Mouse (Mus musculus): ENCODE measurements around the gene Pkd1l2. TPM values are rescaled to one million over a fixed set of nuclear protein-coding genes. Genes with fewer than 3 reads are reported as not detected.
A peak's percentile ranks its signal among the peaks of the same experiment; 100 is the strongest.

Pkd1l2 gene
- polyA plus RNA-seq, 1 experiment, result not detected

- H3K4me3 ChIP-seq (ENCODE audit: insufficient read depth, low read depth, low read length), result no peak overlapping the region
- no peak overlapping the region for H3K27ac ChIP-seq (ENCODE audit: insufficient read depth, low read depth, low read length)
- peaks cover 2% of the 10 kb centered on the region; the same call in 1 of the 2 replicates for H3K4me1 ChIP-seq (ENCODE audit: control insufficient read depth, insufficient read depth, low read length)
- 41% methylated on average over 6 of the region's 6 CpGs for WGBS
- no peak for TF ChIP-seq POLR2A (IDR thresholded peaks at IDR 0.05; ENCODE audit: insufficient read depth, low read depth, low read length)
- TF ChIP-seq CTCF (IDR thresholded peaks at IDR 0.05; ENCODE audit: insufficient read depth, low read depth, low read length), result no peak
These were observed 32.8 kb upstream of the Pkd1l2 start for GRCm38 (mm10) chr8:117115094-117115493.

- 77% methylated on average over 8 of the region's 8 CpGs for WGBS
- TF ChIP-seq CTCF (IDR thresholded peaks at IDR 0.05; ENCODE audit: insufficient read depth, low read depth, low read length), result no peak
- TF ChIP-seq POLR2A (IDR thresholded peaks at IDR 0.05; ENCODE audit: insufficient read depth, low read depth, low read length), result no peak
- Histone ChIP-seq H3K4me3 (ENCODE audit: insufficient read depth, low read depth, low read length) (no peak overlapping the region), H3K27ac (ENCODE audit: insufficient read depth, low read depth, low read length) (no peak overlapping the region), H3K4me1 (ENCODE audit: control insufficient read depth, insufficient read depth, low read length) (peaks cover 2% of the 10 kb centered on the region; the same call in 1 of the 2 replicates)
These were observed 30.0 kb upstream of the Pkd1l2 start for GRCm38 (mm10) chr8:117112261-117112660.

GRCm38 (mm10) chr8:117111641-117112040, 29.4 kb upstream of the Pkd1l2 start:
- 83% methylated on average over 3 of the region's 3 CpGs for WGBS
- Histone ChIP-seq H3K4me1 (ENCODE audit: control insufficient read depth, insufficient read depth, low read length) (peaks cover 2% of the 10 kb centered on the region; the same call in 1 of the 2 replicates), H3K4me3 (ENCODE audit: insufficient read depth, low read depth, low read length) (no peak overlapping the region), H3K27ac (ENCODE audit: insufficient read depth, low read depth, low read length) (no peak overlapping the region)
- TF ChIP-seq CTCF (IDR thresholded peaks at IDR 0.05; ENCODE audit: insufficient read depth, low read depth, low read length) (no peak), POLR2A (IDR thresholded peaks at IDR 0.05; ENCODE audit: insufficient read depth, low read depth, low read length) (no peak)

GRCm38 (mm10) chr8:117109801-117110390, 27.6 kb upstream of the Pkd1l2 start:
- no peak for TF ChIP-seq CTCF (IDR thresholded peaks at IDR 0.05; ENCODE audit: insufficient read depth, low read depth, low read length)
- TF ChIP-seq POLR2A (IDR thresholded peaks at IDR 0.05; ENCODE audit: insufficient read depth, low read depth, low read length), result no peak
- 45% methylated on average over 16 of the region's 16 CpGs for WGBS
- Histone ChIP-seq H3K4me1 (ENCODE audit: control insufficient read depth, insufficient read depth, low read length) (no peaks in the 10 kb centered on the region), H3K4me3 (ENCODE audit: insufficient read depth, low read depth, low read length) (no peak overlapping the region), H3K27ac (ENCODE audit: insufficient read depth, low read depth, low read length) (no peak overlapping the region)

- 92% methylated on average over 19 of the region's 19 CpGs for WGBS
- no peaks in the 10 kb centered on the region for H3K4me1 ChIP-seq (ENCODE audit: control insufficient read depth, insufficient read depth, low read length)
- H3K4me3 ChIP-seq (ENCODE audit: insufficient read depth, low read depth, low read length), result no peak overlapping the region
- TF ChIP-seq CTCF (IDR thresholded peaks at IDR 0.05; ENCODE audit: insufficient read depth, low read depth, low read length), result no peak
- no peak for TF ChIP-seq POLR2A (IDR thresholded peaks at IDR 0.05; ENCODE audit: insufficient read depth, low read depth, low read length)
- no peak overlapping the region for H3K27ac ChIP-seq (ENCODE audit: insufficient read depth, low read depth, low read length)
These were observed 26.9 kb upstream of the Pkd1l2 start for GRCm38 (mm10) chr8:117109018-117109711.

- WGBS, result 20% methylated on average over 9 of the region's 9 CpGs
- peak; percentile 44 for TF ChIP-seq CTCF (IDR thresholded peaks at IDR 0.05; ENCODE audit: insufficient read depth, low read depth, low read length)
- no peak for TF ChIP-seq POLR2A (IDR thresholded peaks at IDR 0.05; ENCODE audit: insufficient read depth, low read depth, low read length)
- Histone ChIP-seq H3K27ac (ENCODE audit: insufficient read depth, low read depth, low read length) (no peak overlapping the region), H3K4me1 (ENCODE audit: control insufficient read depth, insufficient read depth, low read length) (no peaks in the 10 kb centered on the region), H3K4me3 (ENCODE audit: insufficient read depth, low read depth, low read length) (no peak overlapping the region)
These were observed 25.3 kb upstream of the Pkd1l2 start for GRCm38 (mm10) chr8:117107533-117107932.

GRCm38 (mm10) chr8:117097564-117098191, 15.4 kb upstream of the Pkd1l2 start:
- H3K4me1 ChIP-seq (ENCODE audit: control insufficient read depth, insufficient read depth, low read length), result peaks cover 4% of the 10 kb centered on the region
- TF ChIP-seq POLR2A (IDR thresholded peaks at IDR 0.05; ENCODE audit: insufficient read depth, low read depth, low read length), result no peak
- no peak for TF ChIP-seq CTCF (IDR thresholded peaks at IDR 0.05; ENCODE audit: insufficient read depth, low read depth, low read length)
- no peak overlapping the region for H3K27ac ChIP-seq (ENCODE audit: insufficient read depth, low read depth, low read length)
- no peak overlapping the region for H3K4me3 ChIP-seq (ENCODE audit: insufficient read depth, low read depth, low read length)
- 23% methylated on average over 11 of the region's 11 CpGs for WGBS

- no peak for TF ChIP-seq CTCF (IDR thresholded peaks at IDR 0.05; ENCODE audit: insufficient read depth, low read depth, low read length)
- no peak for TF ChIP-seq POLR2A (IDR thresholded peaks at IDR 0.05; ENCODE audit: insufficient read depth, low read depth, low read length)
- H3K4me1 ChIP-seq (ENCODE audit: control insufficient read depth, insufficient read depth, low read length), result peaks cover 4% of the 10 kb centered on the region
- no peak overlapping the region for H3K27ac ChIP-seq (ENCODE audit: insufficient read depth, low read depth, low read length)
- WGBS, result 44% methylated on average over 10 of the region's 10 CpGs
- no peak overlapping the region for H3K4me3 ChIP-seq (ENCODE audit: insufficient read depth, low read depth, low read length)
These were observed 14.9 kb upstream of the Pkd1l2 start for GRCm38 (mm10) chr8:117097051-117097563.

- 86% methylated on average over 12 of the region's 12 CpGs for WGBS
- Histone ChIP-seq H3K4me3 (ENCODE audit: insufficient read depth, low read depth, low read length) (no peak within 1 kb of the TSS), H3K27ac (ENCODE audit: insufficient read depth, low read depth, low read length) (no peak within 1 kb of the TSS), H3K4me1 (ENCODE audit: control insufficient read depth, insufficient read depth, low read length) (peaks cover 4% of the 10 kb centered on the region)
- TF ChIP-seq CTCF (IDR thresholded peaks at IDR 0.05; ENCODE audit: insufficient read depth, low read depth, low read length) (no peak), POLR2A (IDR thresholded peaks at IDR 0.05; ENCODE audit: insufficient read depth, low read depth, low read length) (no peak)
These were observed 13.4 kb upstream of the Pkd1l2 start, which contains the start of gene Bco1 for GRCm38 (mm10) chr8:117095647-117096046. Gene Bco1, plus strand, starts transcription at chr8:117095854.

Measured in olfactory bulb, adult 2 months (tissue).